Mouse (Mus musculus): ENCODE results near the gene Ccrl2. TPM values are rescaled to one million over a fixed set of nuclear protein-coding genes. Genes with fewer than 3 reads are reported as not detected.

Ccrl2 gene
- total and polyA plus RNA-seq, 3 experiments, result 0.19 to 0.75 TPM; not detected in 1

DNA sequence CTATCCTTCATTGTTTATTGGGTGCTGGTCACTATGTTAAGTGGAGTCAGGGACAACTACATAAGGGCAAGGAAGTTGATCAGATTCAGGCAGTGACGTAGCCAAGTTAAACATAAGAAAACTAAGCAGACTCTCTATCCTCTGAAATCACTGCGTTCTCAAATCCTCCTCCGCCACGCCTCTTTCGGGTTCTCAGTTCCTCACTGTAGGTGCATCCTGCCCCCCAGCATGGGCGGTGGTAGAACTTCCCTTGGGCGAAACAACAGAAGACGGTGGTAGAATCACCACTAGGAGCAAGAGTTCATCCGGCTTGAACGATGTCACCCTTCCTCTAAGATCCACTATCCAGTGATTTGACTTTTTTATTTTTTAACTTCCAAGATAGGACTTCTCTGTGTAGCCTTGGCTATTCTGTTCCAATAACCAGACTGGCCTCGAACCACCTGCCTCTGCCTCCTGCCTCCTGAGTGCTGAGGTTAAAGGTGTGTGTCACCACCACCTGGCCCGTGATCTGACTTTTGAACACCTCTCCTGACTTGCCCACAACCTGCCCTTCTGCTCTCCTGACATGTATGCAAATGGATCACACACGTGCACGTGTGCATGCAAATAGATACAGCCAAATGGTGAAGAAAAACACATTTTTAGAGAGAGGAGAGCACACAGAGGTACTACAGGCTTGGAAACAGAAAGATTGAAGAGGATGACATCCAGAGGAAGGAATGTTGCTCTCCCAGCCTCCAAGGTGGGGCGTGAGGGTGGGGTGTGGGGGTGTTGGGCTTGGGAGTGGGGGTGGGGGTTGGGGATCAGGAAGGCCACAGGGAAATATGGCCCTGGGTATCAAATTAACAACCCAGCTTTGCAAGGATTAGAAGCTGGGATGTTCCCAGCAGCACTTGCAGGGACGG is 39.4 kb upstream of the Ccrl2 start:
- Histone ChIP-seq H3K9ac (ENCODE audit: control insufficient read depth, low read depth, low read length, poor library complexity, severe bottlenecking) (no peak overlapping the region), H3K4me1 (ENCODE audit: control insufficient read depth in 1 of 2, insufficient read depth in 2 of 2, low read length in 2 of 2) (peaks cover 3 to 5% of the 10 kb centered on the region in 2 experiments; a peak in 2 of 4 replicates), H3K27me3 (ENCODE audit: control insufficient read depth in 1 of 2, insufficient read depth in 2 of 2, low read length in 2 of 2) (no peaks in the 10 kb centered on the region; a peak in 1 of 4 replicates), H3K79me2 (ENCODE audit: control insufficient read depth, insufficient read depth, low read length, poor library complexity) (no peaks in the 10 kb centered on the region), H3K4me3 (ENCODE audit: control insufficient read depth in 1 of 2, insufficient read depth in 1 of 2, low read depth in 2 of 2, low read length in 2 of 2) (no peak overlapping the region), H3K27ac (ENCODE audit: control insufficient read depth, low read depth, low read length) (no peak overlapping the region), H3K36me3 (ENCODE audit: control insufficient read depth in 1 of 2, insufficient read depth in 2 of 2, low read length in 2 of 2) (no peaks in the 10 kb centered on the region; a peak in 1 of 4 replicates), H3K9me3 (replicated peaks; ENCODE audit: insufficient read depth, low read length) (no peaks in the 10 kb centered on the region)
- no peak for DNase-seq (ENCODE audit: low read depth, low spot score)
- TF ChIP-seq GATA1 (IDR thresholded peaks at IDR 0.05; ENCODE audit: low read depth, low read length) (no peak), USF2 (IDR thresholded peaks at IDR 0.05; ENCODE audit: borderline replicate concordance in 1 of 2, insufficient read depth in 1 of 2, low read depth in 1 of 2, low read length in 2 of 2) (no peak), USF1 (IDR thresholded peaks at IDR 0.05; ENCODE audit: low read depth, low read length) (no peak), CTCF (IDR thresholded peaks at IDR 0.05 in 2 of 3, conservative IDR thresholded peaks at IDR 0.05 in 1 of 3; ENCODE audit: control insufficient read depth in 1 of 3, insufficient read depth in 1 of 3, low read depth in 2 of 3, low read length in 3 of 3, poor library complexity in 1 of 3, severe bottlenecking in 1 of 3) (no peak), RAD21 (IDR thresholded peaks at IDR 0.05; ENCODE audit: low read depth, low read length) (no peak), GABPA (IDR thresholded peaks at IDR 0.05; ENCODE audit: low read depth, low read length) (no peak)

GRCm38 (mm10) chr9:111095710-111096109 is 38.4 kb upstream of the Ccrl2 start:
- H3K27ac ChIP-seq (ENCODE audit: control insufficient read depth, low read depth, low read length), result no peak overlapping the region
- no peaks in the 10 kb centered on the region; a peak in 1 of 4 replicates for H3K36me3 ChIP-seq (ENCODE audit: control insufficient read depth in 1 of 2, insufficient read depth in 2 of 2, low read length in 2 of 2)
- no peak overlapping the region for H3K9ac ChIP-seq (ENCODE audit: control insufficient read depth, low read depth, low read length, poor library complexity, severe bottlenecking)
- no peak overlapping the region for H3K4me3 ChIP-seq (ENCODE audit: control insufficient read depth in 1 of 2, insufficient read depth in 1 of 2, low read depth in 2 of 2, low read length in 2 of 2)
- no peak for TF ChIP-seq TBP (IDR thresholded peaks at IDR 0.05; ENCODE audit: low read depth, low read length)
- no peak for TF ChIP-seq RAD21 (IDR thresholded peaks at IDR 0.05; ENCODE audit: low read depth, low read length)
- no peak for TF ChIP-seq UBTF (IDR thresholded peaks at IDR 0.05; ENCODE audit: borderline replicate concordance, insufficient read depth, low read depth, low read length)
- TF ChIP-seq USF1 (IDR thresholded peaks at IDR 0.05; ENCODE audit: low read depth, low read length), result no peak
- no peak for TF ChIP-seq ZC3H11A (IDR thresholded peaks at IDR 0.05; ENCODE audit: low read depth, low read length)
- no peak for TF ChIP-seq MAZ (IDR thresholded peaks at IDR 0.05; ENCODE audit: low read depth, low read length)
- no peak for TF ChIP-seq ZKSCAN1 (IDR thresholded peaks at IDR 0.05; ENCODE audit: low read depth, low read length)
- no peak for TF ChIP-seq SIN3A (IDR thresholded peaks at IDR 0.05; ENCODE audit: low read length)
- TF ChIP-seq POLR2AphosphoS5 (IDR thresholded peaks at IDR 0.05; ENCODE audit: borderline replicate concordance, low read depth, low read length), result no peak
- no peak for TF ChIP-seq ELF1 (IDR thresholded peaks at IDR 0.05; ENCODE audit: low read depth, low read length)
- no peaks in the 10 kb centered on the region for H3K9me3 ChIP-seq (replicated peaks; ENCODE audit: insufficient read depth, low read length)
- no peaks in the 10 kb centered on the region for H3K79me2 ChIP-seq (ENCODE audit: control insufficient read depth, insufficient read depth, low read length, poor library complexity)
- DNase-seq (ENCODE audit: low read depth, low spot score), result no peak
- H3K27me3 ChIP-seq (ENCODE audit: control insufficient read depth in 1 of 2, insufficient read depth in 2 of 2, low read length in 2 of 2), result no peaks in the 10 kb centered on the region; a peak in 1 of 4 replicates
- H3K4me1 ChIP-seq (ENCODE audit: control insufficient read depth in 1 of 2, insufficient read depth in 2 of 2, low read length in 2 of 2), result peaks cover 3 to 5% of the 10 kb centered on the region in 2 experiments; a peak in 2 of 4 replicates

Measured in MEL (cell line).